Mouse (Mus musculus) thymus, postnatal 4 days (tissue): Measurements from ENCODE around the gene Wwox.
A peak's percentile ranks its signal among the peaks of the same experiment; 100 is the strongest.

Experiments
- DNase-seq: peaks from one replicate; pipeline ENCODE4 v3.0.0; 2021

The Wwox gene

GRCm38 (mm10) chr8:114984500-114984899 is 545.0 kb downstream of the Wwox start:
- no peak for DNase-seq

- peak; percentile 81 for DNase-seq
Observed at GRCm38 (mm10) chr8:114985996-114986395, 546.5 kb downstream of the Wwox start.

- DNase-seq, result no peak
Observed at GRCm38 (mm10) chr8:114986971-114987370, 547.5 kb downstream of the Wwox start.

GRCm38 (mm10) chr8:114990865-114991613 is 551.6 kb downstream of the Wwox start:
- DNase-seq, result no peak

DNA sequence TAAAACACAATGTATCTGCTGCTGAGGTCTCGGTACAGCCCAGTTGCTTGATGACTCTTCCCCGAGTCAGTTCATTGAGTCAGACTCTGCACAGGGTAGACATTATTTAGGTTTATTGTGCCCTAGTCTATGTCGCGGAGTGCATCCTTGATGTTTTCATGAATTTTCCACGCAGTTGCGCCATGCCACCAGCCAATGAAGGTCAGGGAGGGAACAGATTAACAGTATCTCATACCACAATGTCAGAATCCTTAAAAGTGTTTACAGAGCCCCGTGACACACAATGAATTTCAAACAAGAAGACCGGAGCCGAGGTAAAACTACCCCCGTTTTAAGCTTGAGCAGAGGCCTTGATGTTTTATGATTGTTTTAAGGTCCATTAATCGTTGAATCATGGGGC is 561.3 kb downstream of the Wwox start:
- no peak for DNase-seq

GRCm38 (mm10) chr8:115005021-115005420 is 565.6 kb downstream of the Wwox start:
- DNase-seq, result no peak

DNA sequence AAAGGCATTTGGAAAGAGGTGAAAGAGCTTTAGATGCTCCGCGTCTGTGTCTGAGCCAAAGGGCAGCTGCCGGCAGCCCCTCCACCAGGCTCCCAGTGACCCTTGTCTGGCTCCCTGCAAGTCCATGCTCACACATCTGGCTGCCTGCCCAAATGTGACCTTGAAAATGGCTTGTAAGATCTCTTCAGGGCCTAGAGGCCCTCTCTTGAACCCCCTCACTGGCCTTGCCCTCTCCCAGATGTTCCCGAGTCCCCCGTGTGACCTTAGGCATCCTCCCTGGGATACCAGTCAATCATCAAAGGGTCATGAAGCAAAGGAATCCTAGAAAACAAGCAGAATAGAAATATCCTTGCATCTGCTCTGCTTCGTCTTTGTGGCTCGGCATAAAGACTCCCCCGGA is 567.1 kb downstream of the Wwox start:
- DNase-seq, result no peak

DNA sequence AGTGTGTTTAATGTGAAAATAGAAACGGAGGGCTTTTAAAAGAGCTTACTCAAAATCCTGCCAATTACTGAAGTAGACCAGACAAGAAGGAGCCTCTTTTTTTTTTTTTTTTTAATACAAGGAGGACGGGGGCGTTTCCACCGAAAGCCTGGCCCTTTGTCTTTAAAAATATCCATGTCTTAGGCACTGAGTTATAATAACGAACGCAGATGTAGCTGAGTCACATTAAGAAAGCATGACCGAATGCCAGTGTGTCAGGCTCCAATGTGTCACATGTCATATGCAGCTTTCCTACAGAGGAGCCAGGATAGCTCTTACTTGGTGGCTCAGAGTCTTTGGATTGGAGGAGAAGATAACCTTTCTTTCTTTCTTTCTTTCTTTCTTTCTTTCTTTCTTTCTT is 567.8 kb downstream of the Wwox start:
- DNase-seq, result no peak

DNA sequence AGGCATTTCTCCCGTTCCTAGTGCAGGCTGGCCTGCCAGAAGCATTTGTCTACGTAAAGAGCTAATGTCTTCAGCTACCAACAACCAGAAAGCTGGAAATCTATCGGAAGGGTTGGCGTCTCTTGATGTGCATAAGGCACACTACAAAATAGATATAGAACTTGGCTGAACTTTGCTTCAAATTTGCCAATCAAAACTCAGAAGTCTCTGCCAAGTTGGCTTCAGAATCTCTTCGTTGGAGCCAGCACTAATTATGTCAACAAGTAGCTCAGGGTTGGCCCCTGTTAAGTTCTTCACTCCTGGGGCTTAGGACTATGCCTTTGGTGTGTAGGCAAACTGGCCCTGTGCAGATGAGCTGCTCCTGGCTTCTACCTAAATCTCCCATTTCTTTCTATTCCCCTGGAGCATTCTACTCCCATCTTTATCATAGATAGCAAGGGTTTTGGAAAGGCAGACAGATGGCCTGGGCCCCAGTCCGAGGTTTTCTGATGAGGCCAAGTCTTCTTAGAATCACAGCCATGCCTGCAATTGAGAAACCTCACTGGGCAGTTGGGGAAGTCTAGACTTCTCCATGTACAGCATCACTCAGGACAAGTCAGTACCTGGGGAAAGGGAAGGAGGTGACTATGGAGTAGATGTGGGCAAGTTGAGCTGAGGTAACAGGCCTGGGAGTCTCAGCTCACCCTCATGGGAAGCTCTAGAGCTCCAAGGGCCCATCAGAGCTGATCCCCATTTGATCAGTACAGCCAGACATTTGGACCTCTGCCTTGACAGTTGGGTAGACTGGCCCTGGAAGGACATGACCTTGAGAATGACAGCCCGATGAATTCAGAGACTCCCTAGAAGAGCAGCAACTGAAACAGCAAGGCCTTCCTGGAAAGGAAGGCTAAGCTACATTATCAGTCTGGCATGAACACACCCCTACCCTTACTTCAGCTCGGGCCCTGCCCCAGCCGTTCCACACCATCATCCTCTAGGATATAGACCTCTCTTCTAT is 569.5 kb downstream of the Wwox start:
- no peak for DNase-seq

GRCm38 (mm10) chr8:115009897-115010768 is 570.7 kb downstream of the Wwox start:
- DNase-seq, result no peak

DNA sequence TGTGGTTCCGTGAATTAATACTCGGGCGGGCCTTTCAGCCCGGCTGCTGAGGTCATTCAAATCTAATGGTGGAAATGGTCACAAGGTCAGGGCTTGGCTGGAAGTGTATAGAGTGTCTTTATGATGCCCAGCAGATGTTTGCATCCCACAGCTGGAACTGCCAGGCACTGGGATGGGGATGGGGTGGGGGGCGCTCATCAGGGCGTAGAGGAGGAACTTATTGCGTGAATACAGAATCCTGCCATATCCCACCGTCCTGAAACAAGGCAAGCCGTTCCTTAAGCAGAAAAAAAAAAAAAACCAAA is 571.3 kb downstream of the Wwox start:
- DNase-seq, result no peak

DNA sequence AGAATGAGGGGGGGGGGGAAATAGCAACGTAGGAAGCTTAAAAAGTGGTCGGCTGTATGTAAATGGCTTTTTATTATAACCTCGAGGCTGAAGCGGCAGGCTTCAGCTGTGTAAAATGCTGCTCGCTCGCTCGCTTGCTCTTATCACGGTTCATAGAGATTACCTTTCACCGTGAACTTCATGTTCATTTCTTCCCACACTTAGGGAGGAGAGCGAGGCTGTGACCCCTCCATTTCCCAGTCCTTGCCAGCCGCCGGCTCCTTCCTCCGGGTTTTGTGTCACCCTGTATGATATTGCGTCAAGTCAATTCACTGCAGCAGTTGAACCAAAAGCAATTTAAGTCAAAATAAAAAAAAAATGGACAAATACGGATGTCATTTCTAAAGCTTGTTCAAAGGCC is 580.2 kb downstream of the Wwox start:
- no peak for DNase-seq

DNA sequence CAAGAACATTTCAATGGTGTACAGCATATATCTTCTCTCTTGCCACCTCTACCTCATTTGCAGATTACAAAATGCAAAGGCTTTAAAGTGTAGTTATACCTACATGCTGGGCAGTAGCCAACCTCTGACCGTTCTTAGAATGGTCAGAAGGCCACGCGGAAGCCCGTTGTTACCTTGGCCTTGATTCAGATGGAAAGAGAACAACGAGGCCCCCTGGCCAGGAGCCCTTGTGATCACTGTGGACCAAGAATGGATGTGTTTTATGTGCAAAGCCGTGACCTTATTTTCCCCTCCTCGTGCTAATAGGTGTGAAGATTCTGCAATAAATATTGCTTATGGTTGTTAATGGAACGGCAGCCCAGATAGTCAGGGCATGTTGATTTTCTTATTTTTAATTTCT is 582.3 kb downstream of the Wwox start:
- DNase-seq, result no peak

DNA sequence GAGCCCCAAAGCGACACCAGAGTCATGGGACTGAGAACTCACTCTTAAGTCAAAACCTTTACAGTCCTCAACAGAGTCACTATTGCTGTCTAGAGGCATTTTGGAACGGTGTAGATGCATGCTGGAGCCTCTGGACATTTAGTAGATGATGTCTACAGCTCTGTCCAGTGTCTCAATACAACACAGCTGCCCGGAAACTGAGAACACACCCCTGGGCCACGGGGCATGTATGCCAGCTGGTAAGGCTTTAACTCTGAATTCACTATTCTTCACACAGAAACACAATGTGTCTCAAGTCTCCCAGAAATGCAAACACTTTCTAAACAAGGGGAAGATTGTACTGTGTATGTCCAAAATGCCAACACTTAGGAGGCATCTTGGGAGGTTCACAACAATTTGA is 584.6 kb downstream of the Wwox start:
- DNase-seq, result no peak

DNA sequence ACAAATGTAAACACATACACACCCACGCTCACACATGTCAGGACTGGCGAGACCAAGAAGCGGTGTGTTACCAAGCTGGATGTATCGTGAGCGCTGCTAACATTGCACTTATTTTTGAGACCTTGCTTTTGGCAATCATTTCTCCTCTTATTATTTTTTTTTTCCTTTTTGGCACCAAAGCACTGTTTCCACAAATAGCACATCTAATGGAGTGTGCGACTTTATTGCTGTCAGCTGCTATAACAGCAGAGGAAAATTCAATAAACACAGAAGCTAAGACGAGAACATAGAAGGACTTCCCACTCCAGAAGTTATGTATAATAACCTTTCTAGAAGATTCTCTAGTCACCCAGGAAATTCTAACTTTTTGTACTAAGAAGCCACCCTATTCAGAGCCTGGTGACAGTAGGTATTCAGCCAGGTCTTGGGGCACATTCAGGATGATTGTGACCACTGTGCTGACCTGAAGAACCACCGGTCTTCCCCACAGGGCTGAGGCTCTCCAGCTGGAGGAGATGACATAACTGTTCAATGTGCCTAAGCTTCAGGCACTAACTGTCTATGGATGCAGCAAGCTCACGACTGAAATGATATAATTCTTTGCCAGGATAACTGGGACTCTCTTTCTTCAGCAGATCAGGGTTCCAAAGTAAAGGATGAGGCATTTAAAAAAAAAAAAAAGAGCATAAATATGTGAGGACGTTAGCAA is 586.1 kb downstream of the Wwox start:
- no peak for DNase-seq

- no peak for DNase-seq
Observed at GRCm38 (mm10) chr8:115026201-115026600, 586.7 kb downstream of the Wwox start.

GRCm38 (mm10) chr8:115033194-115033593 is 593.7 kb downstream of the Wwox start:
- DNase-seq, result no peak

- no peak for DNase-seq
Observed at GRCm38 (mm10) chr8:115036016-115036415, 596.6 kb downstream of the Wwox start.

DNA sequence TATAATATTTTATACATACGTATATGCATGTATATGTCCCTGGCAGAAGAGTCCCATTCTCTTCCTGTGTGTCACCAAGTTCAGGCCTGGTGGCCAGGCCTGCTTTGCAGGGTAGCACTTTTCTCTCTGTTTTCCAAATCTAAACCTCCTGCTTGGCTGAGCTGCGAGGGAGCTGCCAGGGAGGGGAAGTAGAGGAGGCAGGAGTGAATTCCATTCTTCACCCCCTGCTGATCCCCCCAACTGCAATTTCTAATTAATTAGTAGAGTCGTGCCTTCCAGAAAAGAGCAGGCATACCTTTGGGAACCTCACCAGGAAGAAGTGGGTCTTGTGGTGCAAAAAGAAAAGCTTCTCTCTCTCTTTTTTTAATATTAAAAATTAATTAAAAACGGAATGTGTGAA is 599.0 kb downstream of the Wwox start:
- no peak for DNase-seq

- peak; percentile 32 for DNase-seq
Observed at GRCm38 (mm10) chr8:115045746-115046145, 606.3 kb downstream of the Wwox start.

- DNase-seq, result no peak
Observed at GRCm38 (mm10) chr8:115046496-115046895, 607.0 kb downstream of the Wwox start.

DNA sequence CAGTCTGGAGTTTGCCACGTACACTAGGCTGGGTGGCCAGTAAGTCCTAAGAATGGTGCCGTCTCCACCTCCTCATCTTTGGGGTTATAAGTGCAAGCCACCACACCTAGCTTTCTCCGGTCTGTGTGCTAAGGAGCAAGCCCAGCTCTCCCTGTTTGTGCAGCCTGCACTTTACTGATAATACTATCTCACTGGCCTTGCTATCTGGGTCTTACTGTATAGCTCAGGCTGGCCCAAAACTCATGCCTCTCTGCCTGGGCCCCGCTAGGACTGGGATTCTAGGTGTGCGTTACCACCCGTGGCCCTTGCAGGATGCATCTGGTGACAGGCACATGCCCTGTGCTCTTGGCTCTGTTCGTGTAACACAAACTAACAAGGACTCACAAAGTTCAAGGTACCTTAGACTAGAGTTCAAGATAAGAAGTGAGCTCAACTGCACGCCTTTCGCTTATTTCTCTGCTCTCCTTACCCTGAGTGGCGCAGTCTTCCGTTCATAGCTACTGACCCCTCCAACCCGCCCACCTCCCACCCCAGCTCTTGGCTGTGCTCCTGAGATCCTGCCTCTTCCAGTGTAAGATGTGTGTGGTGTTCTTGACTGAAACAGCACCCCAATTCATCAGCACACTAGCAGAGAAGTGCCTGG is 618.9 kb downstream of the Wwox start:
- DNase-seq, result no peak
